Mouse (Mus musculus): ENCODE results near the gene Cacng6.

The Cacng6 gene

GRCm38 (mm10) chr7:3419941-3420340 lies 4.1 kb upstream of the Cacng6 start:
- no peak for DNase-seq (ENCODE audit: low read depth, low spot score)

DNA sequence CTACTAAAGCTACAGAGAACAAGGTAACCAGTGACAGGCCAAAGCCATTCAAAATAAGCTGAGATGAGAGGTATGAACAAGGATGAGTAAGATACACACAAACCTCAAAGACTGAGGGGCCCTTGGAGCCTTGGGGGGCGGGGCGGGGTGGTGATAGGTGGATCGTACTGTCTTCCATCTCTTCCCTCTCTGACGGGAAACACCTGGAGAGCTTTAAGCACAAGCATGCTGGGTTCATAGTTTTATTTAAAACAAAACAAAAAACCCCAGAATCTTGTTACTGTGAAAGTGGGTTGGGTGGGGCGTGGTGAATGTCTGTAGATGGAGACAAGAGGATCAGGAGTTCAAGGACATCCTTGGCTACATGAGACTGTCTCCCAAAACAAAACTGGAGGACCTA lies 3.5 kb upstream of the Cacng6 start:
- DNase-seq (ENCODE audit: low read depth, low spot score) = no peak

GRCm38 (mm10) chr7:3421297-3421696 lies 2.7 kb upstream of the Cacng6 start:
- DNase-seq (ENCODE audit: low read depth, low spot score) = no peak

DNA sequence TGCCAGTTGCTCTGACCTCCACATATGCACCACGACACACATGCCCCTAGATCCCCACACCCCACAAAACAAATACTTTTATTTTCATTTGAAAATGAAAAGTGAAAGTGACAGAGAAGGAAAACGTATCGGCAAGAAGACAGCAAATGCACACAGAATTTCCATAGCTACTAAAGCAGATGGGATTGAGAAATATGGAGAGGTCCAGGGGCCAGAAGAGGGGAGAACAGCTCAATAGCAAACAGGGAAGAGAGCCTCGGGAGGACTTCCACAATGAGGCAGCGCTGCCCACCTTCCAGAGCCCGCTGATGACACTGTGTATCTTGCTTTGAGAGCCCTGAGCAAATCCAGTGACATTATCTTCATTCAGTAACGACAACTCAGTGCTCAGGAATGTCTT lies 1.9 kb upstream of the Cacng6 start:
- no peak for DNase-seq (ENCODE audit: low read depth, low spot score)

GRCm38 (mm10) chr7:3423430-3423829 lies 565 bp upstream of the Cacng6 start:
- DNase-seq (ENCODE audit: low read depth, low spot score) = no peak

GRCm38 (mm10) chr7:3425141-3425540 lies 1.1 kb downstream of the Cacng6 start:
- DNase-seq (ENCODE audit: low read depth, low spot score) = no peak

DNA sequence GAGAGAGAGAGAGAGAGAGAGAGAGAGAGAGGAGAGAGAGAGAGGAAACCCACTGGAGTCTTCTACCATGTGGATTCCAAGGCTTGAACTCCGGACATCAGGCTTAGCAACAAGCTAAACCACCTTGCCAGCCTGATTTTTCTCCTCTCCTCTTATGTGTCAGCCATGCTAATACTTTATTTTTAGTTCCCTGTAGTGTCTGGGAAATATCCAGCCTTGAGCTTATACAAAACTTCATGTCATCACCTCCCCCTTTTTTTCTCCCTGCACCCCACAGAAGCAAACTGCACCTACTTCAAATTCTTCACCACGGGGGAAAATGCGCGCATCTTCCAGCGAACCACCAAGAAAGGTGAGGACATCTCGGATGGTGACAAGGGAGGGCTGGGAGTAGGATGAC lies 6.2 kb downstream of the Cacng6 start:
- no peak for DNase-seq (ENCODE audit: low read depth, low spot score)

DNA sequence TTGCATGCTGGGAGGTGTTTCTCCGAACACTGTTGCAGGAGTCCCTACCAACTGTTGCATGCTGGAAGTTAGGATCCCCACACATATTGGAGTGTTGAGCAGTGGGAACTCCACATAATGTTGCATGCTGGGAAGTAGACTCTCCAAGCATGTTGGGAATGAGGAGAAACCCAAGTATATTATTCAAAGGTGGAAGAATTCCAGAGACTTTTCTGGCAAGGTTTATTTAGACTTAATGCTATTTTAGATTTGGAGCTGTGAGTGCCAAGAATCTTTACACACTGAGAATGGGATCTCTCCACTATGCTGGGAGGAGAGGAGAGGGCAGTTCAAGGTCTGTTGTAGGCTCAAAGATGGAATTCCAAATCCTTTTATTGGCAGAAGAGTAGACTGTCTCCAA lies 8.1 kb downstream of the Cacng6 start:
- no peak for DNase-seq (ENCODE audit: low read depth, low spot score)

- no peak for DNase-seq (ENCODE audit: low read depth, low spot score)
These were observed 13.9 kb downstream of the Cacng6 start for GRCm38 (mm10) chr7:3437941-3438340.

GRCm38 (mm10) chr7:3439984-3440383 lies 16.0 kb downstream of the Cacng6 start:
- no peak for DNase-seq (ENCODE audit: low read depth, low spot score)

- DNase-seq (ENCODE audit: low read depth, low spot score) = no peak
These were observed 16.5 kb downstream of the Cacng6 start for GRCm38 (mm10) chr7:3440526-3440925.

DNA sequence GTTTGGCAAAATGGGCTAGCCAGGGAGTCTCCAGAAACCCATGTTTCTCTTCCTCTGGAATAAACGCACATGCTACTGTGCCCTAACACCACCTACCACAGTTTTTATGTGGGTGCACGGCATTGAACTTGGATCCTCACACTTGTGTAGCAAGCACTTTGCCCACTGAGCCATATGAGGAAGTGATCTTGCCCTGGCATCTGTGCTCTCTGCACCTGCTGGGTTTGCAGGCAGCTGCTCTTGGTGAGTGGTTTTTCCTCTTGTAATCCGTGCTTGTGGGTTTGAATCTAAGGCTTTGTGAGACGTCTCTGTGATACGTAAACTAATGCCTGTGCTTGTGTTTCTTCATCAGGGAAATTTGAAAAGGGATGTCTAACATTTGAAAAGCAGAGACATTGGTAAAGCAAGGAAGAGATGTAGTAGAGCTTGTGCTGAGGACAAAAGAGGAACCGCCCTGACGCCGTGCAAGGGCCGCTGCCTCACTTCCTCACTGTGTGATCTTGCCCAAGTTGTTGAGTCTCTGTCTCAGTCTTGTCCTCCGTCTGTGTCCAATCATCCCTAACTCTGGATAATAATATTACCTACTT lies 18.6 kb downstream of the Cacng6 start:
- no peak for DNase-seq (ENCODE audit: low read depth, low spot score)

GRCm38 (mm10) chr7:3444678-3445077 lies 20.7 kb downstream of the Cacng6 start:
- no peak for DNase-seq (ENCODE audit: low read depth, low spot score)

- DNase-seq (ENCODE audit: low read depth, low spot score) = no peak
These were observed 22.6 kb downstream of the Cacng6 start for GRCm38 (mm10) chr7:3446584-3446983.

- DNase-seq (ENCODE audit: low read depth, low spot score) = no peak
These were observed 23.0 kb downstream of the Cacng6 start for GRCm38 (mm10) chr7:3447026-3447425.

DNA sequence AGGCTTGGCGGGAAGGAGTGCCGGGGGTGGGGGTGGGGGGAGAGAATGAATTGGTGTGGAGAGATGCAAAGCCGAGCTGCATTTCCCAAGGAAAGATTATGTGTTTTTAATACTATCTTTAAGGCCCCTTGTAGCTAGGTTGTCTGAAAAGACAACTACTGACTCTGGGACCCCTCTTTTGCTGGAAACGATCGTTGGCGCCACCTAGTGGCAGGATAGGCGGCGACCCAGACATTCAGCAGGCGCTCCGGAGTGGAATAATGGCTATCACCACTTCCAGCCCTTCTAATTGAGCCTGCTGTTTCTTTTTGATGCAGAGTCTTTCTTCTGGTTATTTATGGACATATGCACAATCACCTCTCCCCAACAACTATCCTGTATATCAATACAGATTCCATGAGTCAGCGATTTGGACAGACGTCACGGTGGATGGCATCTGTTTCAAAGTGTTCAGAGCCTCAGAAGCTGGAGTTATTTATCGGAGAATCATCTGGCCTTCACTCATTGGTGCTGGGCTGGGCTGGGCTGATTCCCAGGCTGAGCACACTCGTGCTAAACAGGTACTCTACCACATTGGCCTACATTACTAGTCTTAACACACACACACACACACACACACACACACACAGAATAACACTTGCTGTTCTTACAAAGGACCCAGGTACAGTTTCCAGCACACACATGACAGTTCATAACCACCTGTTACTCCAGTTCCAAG lies 24.9 kb downstream of the Cacng6 start:
- DNase-seq (ENCODE audit: low read depth, low spot score) = no peak

- no peak for DNase-seq (ENCODE audit: low read depth, low spot score)
These were observed 26.7 kb downstream of the Cacng6 start for GRCm38 (mm10) chr7:3450671-3451070.

DNA sequence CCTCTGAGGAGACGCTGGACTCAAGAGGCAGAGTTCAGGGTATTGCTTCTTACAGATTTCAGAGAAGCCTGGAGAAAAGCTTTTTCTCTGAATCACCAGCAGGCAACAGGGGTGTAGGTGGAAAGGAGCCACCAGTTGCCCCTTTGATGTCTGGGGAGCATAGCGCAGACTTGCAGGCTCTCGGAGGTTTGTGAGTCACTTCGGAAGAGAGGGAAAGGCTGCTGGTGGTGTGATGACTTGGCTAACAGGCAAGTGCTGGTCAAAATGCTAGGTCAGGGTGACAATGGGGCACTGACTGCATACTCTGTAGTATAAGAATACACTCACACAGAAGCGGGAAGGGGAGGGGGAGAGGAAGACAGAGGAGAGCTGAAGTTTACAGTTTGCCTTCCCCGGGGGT lies 27.2 kb downstream of the Cacng6 start:
- DNase-seq (ENCODE audit: low read depth, low spot score) = no peak

- DNase-seq (ENCODE audit: low read depth, low spot score) = no peak
These were observed 29.0 kb downstream of the Cacng6 start for GRCm38 (mm10) chr7:3452821-3453485.

- no peak for DNase-seq (ENCODE audit: low read depth, low spot score)
These were observed 29.6 kb downstream of the Cacng6 start for GRCm38 (mm10) chr7:3453486-3454183.

- no peak for DNase-seq (ENCODE audit: low read depth, low spot score)
These were observed 33.3 kb downstream of the Cacng6 start for GRCm38 (mm10) chr7:3457111-3457840.

- no peak for DNase-seq (ENCODE audit: low read depth, low spot score)
These were observed 33.8 kb downstream of the Cacng6 start for GRCm38 (mm10) chr7:3457841-3458217.

All from telencephalon, adult 2 months (tissue).